Mouse (Mus musculus) bone marrow macrophage, adult 2 months (primary cell): Measurements from ENCODE around the gene Cdrt4.

ENCODE experiments used
- CTCF ChIP-seq: IDR thresholded peaks from 2 replicates; pipeline ENCODE4 v1.5.1; 2012; ENCODE audit warnings: low read depth, mild to moderate bottlenecking, low read length, moderate library complexity
- POLR2A ChIP-seq: IDR thresholded peaks from 2 replicates; pipeline ENCODE4 v1.6.1; 2012; ENCODE audit warnings: mild to moderate bottlenecking, low read depth, low read length, borderline replicate concordance

GRCm38 (mm10) chr11:62933099-62933498 is 17.9 kb upstream of the Cdrt4 start:
- TF ChIP-seq CTCF (no peak), POLR2A (no peak)
